Mouse (Mus musculus): ENCODE results near the gene Kif26b.

Kif26b gene

DNA sequence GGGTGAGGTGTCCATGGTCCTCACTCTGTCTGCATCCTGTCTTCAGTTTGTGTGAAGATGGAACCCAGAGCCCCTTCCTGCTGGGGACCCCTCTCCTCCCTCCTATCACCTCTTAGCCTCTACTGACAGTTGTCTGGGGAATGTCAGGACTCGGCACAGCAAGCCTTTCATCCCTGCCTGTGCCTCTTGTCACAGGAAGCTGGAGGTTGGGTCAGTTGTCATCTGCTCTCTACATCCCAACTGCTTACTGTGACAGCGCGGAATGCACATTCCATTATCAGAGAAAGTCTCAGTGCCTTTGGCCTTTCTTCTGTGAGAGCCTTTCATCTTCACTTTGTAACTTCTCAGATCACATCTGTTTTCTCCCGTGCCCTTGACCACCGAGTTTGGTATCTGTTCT, 132.6 kb downstream of the Kif26b start:
- no peak for DNase-seq (ENCODE audit: low spot score in 2 of 2)

DNA sequence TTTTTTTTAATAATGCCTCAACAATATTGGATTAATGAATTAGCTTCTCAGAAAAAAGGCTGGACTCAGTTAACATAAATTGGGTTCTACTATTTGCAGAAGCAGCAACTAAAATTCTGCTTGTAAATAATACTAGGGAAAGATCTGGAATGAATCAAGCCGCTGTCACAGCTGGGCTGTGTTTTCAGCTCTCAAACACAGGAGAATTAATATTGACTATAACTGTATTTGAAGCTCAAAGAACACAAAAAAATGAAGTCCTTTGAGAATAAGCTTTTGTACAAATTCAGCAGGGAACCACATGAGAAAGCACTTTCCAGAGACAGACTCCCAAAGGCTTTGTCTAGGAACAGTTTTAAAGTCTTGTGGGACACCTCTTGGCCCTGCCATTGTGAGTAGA, 134.6 kb downstream of the Kif26b start:
- no peak for DNase-seq (ENCODE audit: low spot score in 2 of 2)

DNA sequence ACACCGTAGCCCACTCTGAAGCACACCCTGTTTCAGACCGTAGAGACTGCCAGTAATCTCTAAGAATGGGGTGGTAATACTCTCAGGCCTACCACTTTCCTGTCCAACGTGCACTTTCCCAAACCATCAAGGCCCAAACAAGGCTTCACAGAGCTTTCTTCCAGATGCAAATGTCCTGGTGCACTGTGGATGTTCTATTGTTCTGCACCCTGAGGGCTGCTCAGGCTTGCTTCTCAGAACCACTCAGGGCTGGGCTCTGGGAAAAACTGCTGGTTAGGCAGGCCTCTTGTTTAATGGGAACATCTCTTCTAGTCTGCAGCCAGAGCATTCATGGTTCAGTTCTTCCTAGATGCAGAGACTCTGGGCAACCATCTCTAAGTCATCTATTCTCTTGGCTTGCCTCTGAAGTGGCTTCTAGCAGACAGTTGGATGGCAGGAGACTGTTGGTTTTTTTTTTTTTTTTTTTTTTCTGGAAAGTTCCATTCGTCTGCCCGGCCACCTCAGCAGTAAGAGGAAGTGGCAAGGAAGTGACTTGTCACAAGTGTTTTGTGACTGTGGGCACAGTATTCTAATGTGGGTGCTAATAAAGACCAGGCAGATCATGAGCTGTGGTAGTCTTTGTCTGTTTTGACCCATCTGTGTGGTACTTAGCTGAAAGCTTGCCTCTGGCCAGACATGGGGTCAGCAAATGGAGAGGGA, 135.5 kb downstream of the Kif26b start:
- DNase-seq (ENCODE audit: low spot score in 2 of 2): no peak

DNA sequence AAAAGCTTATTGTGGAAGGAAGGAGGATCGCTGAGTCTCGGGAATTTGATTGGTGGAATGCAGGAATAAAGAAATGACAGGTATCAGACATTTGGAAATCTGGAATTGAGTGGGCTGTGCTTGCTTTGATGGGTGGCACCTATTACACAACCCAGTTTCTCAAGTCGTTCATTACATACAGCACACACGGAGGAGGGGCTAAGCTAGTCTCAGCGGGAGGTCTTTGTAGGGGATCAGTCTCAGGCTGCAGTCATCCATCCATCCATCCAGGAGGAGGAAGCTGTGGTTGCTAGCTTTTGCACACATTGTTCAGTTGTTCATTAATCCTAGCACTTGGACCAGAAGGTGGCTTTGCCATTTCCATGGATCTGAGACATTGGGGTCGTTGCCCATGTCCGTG, 137.6 kb downstream of the Kif26b start:
- DNase-seq (ENCODE audit: low spot score in 2 of 2): no peak

DNA sequence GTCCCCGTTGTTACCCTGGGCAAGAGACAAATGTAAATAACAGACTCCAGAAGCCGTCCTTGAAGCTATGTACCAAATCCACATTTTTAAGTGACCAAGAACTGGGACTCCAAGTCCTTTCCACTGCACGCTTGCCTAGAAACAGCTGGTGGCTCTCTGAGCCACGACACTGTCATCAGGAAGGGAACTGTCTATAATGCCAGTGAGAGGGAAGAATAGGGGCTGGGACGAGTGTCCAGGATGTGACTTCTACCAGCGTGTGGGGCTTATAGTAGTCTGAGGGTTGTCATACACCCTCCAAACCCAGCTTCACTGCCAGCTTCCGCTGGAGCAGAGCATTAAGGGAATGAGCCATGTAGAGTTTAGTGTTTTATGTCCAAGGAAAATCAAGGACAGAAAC, 138.9 kb downstream of the Kif26b start:
- DNase-seq (ENCODE audit: low spot score in 2 of 2): no peak

DNA sequence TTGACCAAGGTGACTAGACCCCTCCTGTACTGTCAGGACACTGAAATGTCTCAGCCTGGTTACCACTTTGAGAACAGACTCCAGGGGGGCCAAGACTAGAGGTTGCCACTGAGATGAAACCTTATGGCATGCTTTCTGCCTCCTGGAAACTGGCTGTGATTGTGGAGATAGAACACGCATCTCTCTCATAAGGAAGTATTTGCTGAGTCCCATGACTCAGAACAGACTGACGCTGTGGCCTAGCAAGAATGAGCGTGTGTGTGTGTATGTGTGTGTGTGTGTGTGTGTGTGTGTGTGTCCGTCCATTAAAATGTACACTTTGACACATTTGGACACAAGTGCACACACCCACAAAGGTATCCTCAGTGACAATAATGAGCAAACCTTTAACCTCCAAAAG, 140.0 kb downstream of the Kif26b start:
- DNase-seq (ENCODE audit: low spot score in 2 of 2): no peak

DNA sequence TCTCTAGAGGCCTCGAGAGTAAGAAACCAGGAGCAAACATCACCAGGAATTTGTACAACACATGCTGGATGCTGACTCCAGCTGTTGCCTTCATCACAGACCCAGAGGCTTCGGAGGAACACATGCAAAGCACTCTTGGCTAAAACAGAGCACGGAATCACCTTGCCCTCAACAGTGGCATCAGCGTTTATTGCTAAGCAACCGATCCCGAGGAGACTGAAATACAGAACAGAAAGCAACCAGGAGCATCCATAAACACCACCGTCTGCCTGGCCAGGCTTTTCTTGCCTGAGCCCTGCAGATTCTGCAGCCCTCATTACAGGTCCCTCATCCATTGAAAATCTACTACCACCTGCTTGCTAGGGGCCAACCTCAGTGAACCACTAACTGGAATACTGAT, 144.1 kb downstream of the Kif26b start:
- no peak for DNase-seq (ENCODE audit: low spot score in 2 of 2)

DNA sequence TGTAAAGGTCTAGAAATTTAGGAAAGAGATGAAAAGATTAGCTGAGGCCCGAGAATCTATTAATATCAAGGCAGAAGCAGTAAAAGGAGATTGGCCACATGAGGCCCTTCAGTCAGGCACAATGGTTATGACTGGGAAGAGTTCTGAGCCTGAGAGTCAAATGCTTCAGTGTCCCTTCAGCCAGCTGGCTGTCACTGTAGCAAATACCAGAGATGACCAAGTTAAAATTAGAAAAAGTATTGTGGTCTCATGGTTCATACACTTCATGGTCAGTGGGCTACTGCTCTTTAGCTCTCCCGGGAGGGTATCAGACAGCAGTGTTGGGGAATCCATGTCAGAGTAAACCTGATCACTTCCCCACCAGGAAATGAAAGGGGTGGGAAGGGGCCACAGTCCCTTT, 144.6 kb downstream of the Kif26b start:
- DNase-seq (ENCODE audit: low spot score in 2 of 2): no peak

DNA sequence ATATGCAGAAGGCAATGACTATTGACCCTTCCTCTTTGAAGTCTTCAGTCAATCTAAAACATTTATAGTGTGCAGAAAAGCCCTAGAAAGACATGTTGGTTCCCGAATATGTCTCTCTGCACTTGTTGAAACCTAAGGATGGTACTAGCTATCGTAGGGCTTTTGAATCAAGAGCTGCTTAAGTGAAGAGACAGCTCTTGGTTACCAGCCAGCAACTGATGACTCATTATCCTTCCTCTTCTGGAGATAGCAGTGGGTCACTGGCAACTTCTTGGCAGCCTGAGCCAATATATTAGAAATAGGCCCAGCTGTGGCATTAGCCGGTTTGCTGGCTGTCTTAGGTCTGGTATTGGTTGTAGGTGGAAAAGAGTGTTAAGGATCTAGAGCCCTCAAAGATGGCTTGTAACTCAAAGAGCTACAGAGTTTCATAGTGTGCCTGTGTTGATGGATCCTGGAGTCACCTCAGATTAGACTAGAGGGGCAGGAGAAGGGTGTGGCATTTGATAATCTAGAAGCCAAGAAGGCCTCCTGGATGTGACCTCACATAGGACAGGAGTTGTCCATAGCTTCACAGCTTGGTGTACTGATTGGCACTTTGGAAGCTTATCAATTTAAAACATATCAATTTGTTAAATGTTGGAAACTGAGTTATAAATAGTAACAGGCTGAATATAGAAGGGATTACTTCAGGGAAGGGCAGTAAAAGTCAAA, 146.8 kb downstream of the Kif26b start:
- peak in 1 of 2 experiments; percentile 17 for DNase-seq (ENCODE audit: low spot score in 2 of 2)

DNA sequence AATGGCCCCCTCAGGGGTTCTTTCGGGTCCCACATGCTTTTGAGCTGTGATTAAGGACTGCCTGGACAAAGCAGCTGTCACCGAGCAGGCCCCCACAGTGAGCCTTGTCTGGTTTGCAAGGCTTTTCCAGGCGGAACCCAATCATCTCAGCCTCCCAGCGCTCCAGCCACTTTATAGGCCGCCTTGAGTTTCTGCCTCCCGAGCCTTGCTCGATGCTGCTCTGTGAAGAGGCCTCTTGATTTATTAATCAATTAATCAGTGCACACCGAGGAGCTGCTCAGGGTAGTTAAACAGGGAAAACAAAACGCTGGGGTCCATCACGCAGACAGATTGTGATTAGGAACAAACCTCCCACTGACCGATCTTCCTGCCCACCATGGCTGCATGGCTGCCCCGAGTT, 148.2 kb downstream of the Kif26b start:
- DNase-seq (ENCODE audit: low spot score in 2 of 2): no peak

DNA sequence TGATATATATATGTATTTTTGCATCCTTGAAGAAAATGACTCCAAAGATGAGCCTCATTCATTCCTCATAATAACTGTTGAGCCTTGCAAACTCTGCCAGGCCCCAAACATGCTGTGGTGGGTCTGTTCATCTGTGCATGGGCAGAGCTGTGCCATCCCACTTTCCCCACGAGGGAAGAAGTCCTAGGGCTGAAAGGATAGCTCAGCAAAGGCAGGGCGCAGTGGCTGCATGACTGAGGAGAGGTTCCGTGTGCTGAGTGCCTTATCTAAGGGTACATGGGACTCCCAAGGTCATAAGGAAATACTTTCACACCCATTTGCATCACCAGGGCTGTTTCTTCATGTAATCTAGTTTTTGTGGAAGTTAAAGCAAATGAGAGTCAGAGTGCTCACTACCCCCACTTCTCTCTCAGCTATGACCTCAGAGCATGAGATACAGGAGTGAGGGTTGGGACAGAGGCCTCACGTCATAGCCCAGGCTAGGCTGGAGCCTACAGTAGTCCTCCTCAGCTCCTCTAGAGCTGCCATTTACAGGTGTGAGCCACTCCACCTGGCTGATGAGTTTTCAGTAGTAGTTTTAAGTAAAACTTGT, 148.8 kb downstream of the Kif26b start:
- no peak for DNase-seq (ENCODE audit: low spot score in 2 of 2)

DNA sequence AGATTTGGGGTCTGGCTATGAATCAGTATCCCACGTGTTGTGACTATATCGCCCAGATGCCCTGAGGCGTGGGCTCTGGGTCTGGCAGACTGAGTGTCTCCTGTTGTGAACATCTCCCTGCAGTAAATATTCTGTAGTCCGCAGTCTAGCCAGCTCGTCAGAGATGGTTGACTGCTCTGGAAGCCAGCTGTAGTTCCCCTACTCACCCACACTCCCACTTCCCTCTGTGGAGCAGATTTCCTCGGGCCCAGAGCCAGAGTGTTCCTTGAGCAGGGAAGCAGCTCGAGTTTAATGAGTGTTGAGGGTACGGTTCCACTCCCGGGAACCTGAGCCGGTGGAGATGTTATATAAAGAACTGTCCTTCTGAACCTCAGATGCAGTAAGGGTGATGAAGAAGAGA, 154.7 kb downstream of the Kif26b start:
- DNase-seq (ENCODE audit: low spot score in 2 of 2): peak; percentile 54 to 60

DNA sequence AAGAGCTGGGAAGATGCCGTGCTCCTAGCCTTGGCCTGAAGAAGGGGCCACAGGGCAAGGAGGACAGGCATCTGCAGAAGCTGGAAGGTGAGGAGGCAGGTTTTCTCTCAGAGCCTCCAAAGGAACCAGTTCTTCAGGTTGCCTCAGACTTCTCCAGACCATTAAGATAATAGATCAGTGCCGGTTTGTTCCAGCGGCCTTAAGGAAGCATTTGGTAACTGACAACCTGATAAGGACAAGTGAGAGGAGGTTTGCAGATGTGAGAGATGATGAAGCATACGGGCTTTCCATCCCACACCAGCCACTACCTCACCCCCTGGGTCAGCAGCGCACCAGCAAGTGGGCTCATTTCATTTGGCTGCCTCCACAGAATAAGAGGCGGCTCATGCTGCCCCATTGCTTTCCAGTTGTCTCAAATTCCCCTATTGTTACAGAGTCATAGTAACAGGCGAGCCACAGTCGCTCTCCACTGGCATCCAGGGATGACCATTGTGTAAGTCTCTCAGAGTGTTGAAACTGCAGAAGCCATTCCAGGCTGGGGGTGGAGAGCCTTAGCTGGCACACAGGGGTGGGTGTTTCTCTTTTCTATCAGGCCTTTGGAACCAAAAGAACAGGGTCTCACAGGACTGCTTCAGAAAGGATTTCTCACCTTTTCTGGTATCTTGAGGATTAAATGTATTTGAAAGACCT, 156.2 kb downstream of the Kif26b start:
- no peak for DNase-seq (ENCODE audit: low spot score in 2 of 2)

DNA sequence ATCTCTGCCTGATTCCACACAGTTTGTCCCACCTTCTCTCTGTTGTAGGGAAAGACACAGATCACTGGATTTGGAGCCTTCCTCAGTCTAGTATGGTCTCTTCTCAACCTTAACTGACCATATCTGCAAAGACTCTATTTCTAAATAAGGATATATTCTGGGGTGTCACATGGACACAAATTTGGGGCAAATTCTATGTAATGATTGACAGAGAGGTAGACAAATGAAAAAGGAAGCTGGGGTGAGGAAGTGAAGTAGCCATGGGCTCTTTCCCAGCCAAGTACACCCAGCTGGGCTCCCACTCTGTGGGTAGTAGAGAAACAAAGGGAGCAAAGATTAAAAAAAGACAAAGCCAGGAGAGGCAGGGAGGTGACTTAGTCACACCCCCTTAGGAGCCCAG, 158.0 kb downstream of the Kif26b start:
- DNase-seq (ENCODE audit: low spot score in 2 of 2): no peak

DNA sequence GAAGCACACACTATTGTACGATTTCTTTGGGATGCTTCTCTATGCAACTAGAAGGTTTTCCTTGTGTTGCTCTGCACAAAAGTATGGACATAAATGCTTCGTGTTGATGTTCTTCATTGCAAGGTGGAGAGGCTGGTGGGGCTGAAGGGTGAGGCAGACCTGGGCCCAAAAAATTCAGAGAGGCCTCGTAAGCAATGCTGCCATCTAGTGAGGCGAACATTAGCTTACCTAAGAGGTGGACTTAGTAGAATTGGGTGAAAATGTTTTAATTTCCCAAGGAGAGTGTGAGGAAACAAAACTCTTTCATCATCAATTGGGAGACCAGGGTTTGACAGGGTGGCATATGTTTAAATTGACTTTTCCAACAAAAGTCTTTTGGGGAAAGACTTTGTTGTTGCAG, 160.6 kb downstream of the Kif26b start:
- peak; percentile 5 to 7 for DNase-seq (ENCODE audit: low spot score in 2 of 2)

DNA sequence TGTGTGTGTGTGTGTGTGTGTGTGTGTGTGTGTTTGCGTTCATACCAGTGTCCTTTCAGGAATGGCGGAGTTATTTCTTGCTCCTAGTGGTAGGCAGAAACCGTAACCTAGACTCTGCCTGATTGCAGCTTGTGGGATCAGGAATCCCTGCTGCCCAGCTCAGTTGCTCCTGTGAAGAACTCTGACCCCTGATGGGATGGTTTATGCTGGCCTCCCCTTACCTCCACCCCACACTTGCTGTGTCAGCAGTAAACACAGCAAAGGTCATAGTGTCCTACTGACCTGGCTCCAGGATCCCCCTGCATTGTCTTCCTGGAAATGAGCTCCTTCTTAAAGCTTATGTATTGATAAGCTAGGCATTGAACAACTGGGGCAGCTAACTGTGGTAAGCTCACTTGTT, 162.8 kb downstream of the Kif26b start:
- DNase-seq (ENCODE audit: low spot score in 2 of 2): no peak

DNA sequence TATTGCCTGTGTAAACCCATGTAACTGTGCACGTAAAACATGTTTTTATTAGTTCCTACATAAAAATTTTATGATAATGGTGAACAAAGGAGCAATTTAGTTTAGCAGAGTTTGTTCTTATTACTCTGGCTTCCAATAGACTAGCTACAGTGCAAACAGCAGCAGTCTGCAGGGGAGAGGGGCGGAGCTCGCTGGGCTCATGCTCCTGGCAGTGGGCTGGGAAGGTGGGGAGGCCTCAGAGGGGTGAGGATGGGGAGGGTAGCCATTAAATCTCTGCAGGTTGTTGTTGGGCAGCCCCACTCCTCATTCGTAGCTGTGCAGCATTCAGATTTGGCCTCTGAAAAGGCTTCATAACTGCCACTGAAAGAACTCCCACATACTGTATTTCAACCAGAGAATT, 171.2 kb downstream of the Kif26b start:
- no peak for DNase-seq (ENCODE audit: low spot score in 2 of 2)

DNA sequence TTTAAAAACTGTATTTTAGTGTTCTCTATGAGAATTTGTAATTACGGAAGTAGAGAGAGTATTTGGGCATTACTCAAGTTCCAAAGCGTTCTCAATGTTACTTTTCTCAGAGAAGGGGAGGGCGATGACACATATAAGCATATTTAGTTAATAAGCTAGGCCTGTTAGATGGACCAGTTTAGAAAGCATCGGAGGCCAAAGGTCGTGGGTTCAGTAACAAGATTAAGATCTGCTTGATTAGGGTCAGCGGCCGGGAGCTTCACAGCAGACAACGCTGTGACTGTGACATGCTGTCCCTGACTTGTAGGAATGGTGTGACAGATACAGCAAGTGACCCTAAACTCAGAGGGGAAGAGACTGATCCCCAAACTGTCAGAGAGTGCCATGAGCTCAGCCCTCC, 174.6 kb downstream of the Kif26b start:
- no peak for DNase-seq (ENCODE audit: low spot score in 2 of 2)

DNA sequence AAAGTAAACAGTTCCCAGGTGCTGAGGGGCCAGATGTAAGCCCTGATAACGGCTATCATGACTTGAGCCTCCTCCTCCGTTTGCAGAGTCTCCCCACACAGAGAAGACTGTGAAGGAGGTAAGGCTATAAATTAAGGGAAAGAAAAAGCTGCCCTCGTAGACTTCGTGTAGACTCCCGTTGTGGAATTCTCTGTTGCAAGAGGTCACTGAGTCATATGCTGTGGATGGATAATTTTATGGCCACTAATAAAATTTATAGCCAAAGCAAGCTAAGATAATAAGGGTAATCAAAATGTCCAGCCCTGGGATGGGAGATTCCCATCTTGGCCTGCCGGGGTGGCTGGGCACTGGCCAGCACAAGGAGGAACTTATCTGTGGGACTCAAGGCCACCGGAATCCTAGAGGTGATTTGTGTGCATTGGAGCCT, 179.0 kb downstream of the Kif26b start:
- DNase-seq (ENCODE audit: low spot score in 2 of 2): no peak

DNA sequence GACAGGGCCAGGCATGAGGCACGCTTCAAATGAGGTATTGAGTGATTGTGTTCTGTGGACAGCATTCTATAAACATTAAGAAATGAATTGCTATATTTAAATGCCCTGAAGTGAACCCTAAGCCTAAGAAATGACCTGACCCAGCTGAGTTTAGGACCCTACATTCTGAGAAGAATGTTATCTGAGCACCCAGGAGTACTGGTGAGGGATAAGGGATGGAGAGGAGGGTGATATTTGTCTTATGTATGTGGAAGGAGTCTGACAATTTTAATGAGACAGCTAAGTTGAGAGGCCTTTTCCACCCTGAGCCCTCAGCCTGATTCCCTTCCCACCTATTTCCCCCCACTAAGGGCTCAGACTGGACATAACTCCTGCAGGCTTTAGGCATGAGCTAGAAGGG, 179.4 kb downstream of the Kif26b start:
- no peak for DNase-seq (ENCODE audit: low spot score in 2 of 2)

DNA sequence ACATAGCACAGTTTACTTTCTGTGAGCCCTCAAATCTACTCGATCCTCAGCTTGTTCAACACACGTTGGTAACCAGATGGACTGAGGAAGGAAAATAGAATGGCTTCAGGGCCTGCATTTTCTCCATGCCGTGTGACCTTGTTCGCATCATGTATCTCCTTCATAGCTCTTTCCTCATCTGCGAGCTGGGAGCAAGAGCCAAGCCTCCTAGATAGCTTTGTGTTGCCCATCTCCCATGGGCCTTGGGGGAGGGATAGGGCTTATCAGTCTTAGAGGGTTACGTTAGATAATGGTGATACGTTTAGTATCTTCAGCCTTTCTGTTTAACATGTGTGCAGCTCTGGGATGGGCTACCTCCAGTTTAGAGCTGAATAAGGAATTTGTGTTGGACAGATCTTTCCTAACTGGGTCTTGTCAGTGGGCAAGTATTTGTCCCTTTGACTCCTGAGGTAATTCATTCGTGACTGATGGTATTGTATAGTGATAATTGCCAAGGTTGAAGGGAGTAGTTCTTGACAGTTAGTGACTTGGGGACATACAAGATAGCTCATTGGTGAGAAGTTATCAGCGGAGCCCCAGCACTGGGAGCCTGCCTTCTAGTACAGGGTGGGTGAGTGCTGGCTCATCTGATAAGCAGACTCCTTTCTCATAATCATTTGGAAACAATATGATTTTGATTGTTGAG, 183.4 kb downstream of the Kif26b start:
- DNase-seq (ENCODE audit: low spot score in 2 of 2): no peak

DNA sequence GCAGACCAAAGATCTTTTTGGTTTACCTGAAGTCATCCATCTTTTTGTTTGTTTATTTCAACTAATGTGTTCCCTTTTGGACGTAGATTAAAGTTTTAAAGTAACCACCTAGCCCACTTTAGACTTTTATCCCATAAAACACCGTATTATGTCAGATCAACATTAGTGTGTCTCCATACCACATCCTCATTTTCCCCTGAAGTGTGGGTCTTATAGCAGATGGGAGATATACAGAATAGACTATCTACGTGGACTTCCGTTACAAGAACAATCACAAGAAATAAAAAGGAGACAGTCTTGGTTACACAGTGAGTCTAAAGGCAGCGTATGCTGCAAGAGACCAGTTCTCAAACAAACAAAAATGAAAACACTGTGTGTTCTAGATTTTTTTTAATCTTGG, 185.3 kb downstream of the Kif26b start:
- DNase-seq (ENCODE audit: low spot score in 2 of 2): no peak

Data from right cerebral cortex, adult 2 months (tissue).